Mouse (Mus musculus) T-helper 1 cell (primary cell): ENCODE results near the gene Actg2.

Experiments used
- in situ Hi-C: fragments of 300-600 bp; cut with MboI, MseI; formaldehyde crosslinking; loops from one replicate; pipeline ENCODE4 v1.15.1; 2025; ENCODE audit warnings: high pct_unique_total_duplicates

Gene Actg2

DNA sequence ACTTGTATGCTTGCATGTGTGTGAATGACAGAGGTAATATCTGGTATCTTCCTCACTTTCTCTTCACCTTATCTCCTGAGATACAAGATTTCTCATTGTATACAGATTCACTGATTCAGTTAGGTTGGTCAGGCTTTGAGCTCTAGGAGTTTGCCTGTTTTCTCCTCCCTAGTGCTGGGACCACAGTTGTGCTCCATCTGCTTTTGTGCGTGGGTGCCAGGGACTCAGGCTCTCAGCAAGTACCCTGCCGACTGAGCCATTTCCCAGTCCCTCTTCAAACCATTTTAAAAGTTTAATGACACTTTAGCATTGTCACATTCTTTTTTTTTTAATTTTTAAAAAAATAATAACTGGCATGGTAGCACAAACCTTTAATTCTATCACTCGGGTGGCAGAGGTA lies 20.9 kb downstream of the Actg2 start:
- in situ Hi-C loops = no loop called here

- in situ Hi-C loops = loop anchor here (5.0 kb wide), 1 partner anchor 155 kb away; no protein-coding TSS in a partner anchor
These were observed 23.6 kb downstream of the Actg2 start for GRCm38 (mm10) chr6:83512495-83512894.

- in situ Hi-C loops = loop anchor here (5.0 kb wide), 1 partner anchor 153 kb away; no protein-coding TSS in a partner anchor
These were observed 25.9 kb downstream of the Actg2 start for GRCm38 (mm10) chr6:83510210-83510609.

GRCm38 (mm10) chr6:83509442-83509841 lies 26.6 kb downstream of the Actg2 start:
- in situ Hi-C loops = no loop called here

- in situ Hi-C loops = no loop called here
These were observed 28.9 kb downstream of the Actg2 start for GRCm38 (mm10) chr6:83507168-83507546.

GRCm38 (mm10) chr6:83506258-83507167 lies 29.6 kb downstream of the Actg2 start, which contains the start of gene Dguok:
Dguok (minus strand) TSS chr6:83506969.
- in situ Hi-C loops = no loop called here

DNA sequence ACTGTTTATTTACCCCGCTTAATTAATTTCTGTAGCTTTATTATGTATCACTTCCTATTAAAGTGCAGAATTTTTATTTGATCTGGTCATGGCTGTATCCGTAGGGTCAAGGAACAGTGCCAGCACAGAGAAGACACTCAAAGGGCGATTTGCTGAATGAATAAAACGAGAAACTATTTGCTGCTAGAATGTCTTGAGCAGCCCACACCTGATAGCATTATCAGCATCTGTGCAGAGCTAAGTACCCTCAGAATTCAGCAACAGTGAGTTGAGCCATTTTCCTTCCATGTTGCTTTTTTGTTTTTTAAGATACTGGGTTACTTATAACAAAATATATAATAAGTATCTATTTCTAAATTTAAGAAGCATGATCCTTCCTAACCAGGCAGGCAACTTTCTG lies 30.5 kb downstream of the Actg2 start:
- in situ Hi-C loops = no loop called here

DNA sequence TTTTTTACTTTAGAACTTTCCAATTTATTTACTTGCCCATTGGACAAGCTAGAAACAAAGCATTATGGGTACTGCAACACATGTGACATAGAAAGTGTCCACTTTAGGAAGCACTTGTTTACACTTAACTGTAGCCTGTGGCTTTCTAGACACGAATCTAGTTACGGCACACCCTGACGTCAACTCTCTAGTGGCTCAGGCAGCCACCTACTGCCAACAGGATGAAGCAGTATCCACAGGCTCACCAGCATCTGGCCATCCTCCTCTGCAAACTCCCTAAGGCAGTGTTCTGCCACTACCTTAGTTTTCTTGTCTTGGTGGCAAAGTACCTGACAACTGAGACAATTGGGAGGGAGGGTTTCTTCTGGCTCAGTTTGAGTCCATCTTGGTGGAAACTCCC lies 32.7 kb downstream of the Actg2 start:
- in situ Hi-C loops = no loop called here

GRCm38 (mm10) chr6:83502656-83503055 lies 33.4 kb downstream of the Actg2 start:
- in situ Hi-C loops = no loop called here

- in situ Hi-C loops = no loop called here
These were observed 34.3 kb downstream of the Actg2 start for GRCm38 (mm10) chr6:83501524-83502310.

- in situ Hi-C loops = no loop called here
These were observed 35.6 kb downstream of the Actg2 start for GRCm38 (mm10) chr6:83500462-83500861.

DNA sequence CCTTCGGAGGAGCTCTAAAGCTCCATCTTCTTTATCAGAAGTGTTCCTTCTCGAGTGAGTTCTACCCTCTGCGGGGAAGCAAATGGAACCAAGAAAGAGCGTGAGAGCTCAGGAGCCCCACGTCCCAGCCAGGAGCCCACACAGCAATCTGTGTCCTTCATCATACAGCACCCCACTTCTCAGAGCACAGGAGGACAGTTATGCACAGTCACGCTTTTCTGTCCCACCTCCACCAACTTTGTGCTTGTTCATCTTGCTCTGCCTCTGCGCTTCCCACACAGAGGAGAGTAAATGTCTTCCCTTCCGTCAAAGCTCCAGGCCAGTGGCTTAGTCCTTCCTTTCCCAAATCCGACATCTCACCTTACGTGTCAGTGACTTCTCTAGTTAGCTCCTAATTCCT lies 37.0 kb downstream of the Actg2 start:
- in situ Hi-C loops = no loop called here

- in situ Hi-C loops = no loop called here
These were observed 39.0 kb downstream of the Actg2 start for GRCm38 (mm10) chr6:83496753-83497710.

GRCm38 (mm10) chr6:83496009-83496752 lies 39.9 kb downstream of the Actg2 start:
- in situ Hi-C loops = no loop called here

GRCm38 (mm10) chr6:83490622-83491021 lies 45.4 kb downstream of the Actg2 start:
- in situ Hi-C loops = no loop called here

DNA sequence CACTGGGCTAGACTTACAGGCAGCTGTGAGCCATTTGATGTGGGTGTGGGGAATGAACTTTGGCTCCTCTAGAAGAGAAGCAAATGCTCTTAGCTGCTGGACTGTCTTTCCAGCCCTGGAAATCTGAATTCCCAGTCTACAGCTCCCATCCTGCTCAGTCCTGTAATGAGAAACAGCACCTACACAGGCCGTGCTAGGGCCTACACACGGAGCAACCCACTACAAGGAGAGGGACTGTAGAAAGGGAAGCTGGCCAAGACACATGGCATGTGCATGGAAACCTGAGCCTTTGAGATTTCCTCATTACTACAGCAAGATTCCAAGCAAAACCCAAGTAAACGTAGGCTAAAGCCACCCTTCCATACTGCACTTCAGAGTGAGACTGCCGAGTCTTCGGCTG lies 47.9 kb downstream of the Actg2 start:
- in situ Hi-C loops = no loop called here

GRCm38 (mm10) chr6:83487298-83487697 lies 48.8 kb downstream of the Actg2 start:
- in situ Hi-C loops = no loop called here

- in situ Hi-C loops = no loop called here
These were observed 50.2 kb downstream of the Actg2 start for GRCm38 (mm10) chr6:83485854-83486253.

GRCm38 (mm10) chr6:83483776-83484175 lies 52.3 kb downstream of the Actg2 start:
- in situ Hi-C loops = no loop called here

DNA sequence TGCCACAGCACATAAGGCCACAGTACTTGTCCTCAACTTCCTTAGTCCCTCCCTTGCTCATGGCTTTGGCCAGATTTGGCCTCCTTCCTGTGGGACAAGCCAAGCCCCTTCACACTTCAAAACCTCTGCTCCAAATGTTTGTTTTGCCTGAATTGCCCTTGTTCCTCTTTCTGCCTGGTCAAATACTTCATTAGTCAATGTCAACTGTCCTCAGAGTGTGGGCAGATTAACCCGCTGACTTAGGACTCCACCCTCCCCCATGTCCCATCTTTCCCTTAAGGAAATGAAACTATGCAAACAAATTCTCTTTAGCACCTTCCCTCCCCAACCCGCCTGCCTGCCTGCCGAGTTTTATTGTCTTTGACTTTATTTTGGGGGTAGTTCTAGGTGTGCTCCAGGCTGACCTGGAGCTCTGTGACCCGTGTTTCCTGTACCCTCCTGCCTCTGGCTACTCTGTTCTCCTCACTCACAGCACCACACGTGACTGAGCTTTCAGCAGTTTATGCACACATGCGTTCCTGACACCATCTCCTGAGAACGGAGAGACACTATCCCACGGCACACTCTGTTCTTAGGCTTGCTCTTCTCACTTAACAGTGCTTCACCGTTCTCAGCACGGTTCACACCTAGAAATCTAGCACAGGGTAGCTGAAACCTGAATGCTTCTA lies 53.5 kb downstream of the Actg2 start:
- in situ Hi-C loops = no loop called here
